In the genomic region with DNA sequence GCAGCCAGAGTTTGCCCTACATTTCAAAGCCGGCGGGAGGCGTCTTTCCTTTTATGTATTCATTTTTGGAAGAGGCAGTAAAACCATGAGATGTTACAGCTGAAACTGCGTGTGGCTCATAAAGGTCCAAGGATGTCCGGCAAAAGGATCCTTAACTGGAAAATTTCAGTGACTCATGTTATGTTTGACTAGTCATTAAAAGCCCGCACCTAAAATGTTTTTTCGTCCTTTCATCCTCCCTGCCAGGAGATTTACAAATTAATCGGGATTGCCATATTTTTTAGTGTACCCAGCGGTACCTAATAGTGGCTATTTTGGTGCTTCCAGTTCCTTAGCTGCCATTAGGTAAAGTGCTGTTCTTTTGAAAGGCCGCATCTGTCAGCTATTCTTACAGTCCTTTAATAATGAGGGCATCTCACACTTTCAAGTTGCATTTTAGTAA, we compare ENCODE assay signal across 9 mouse cellular contexts. TPM values are rescaled to one million over a fixed set of nuclear protein-coding genes. Genes with fewer than 3 reads are reported as not detected.
DNase-seq lines count a peak whose midpoint lies in the region; ATAC-seq and TF ChIP-seq lines count a peak whose summit lies in the region.
"Had no signal": no experiment of that assay in that cellular context is flagged by ENCODE, and none has a peak within 500 bp of the region (broad histone marks: within the 10 kb centered on the region; RNA-seq: fewer than 3 reads in every experiment).

No protein-coding gene starts in this region.

- peak overlapping the region; percentile 91 for H3K9ac ChIP-seq in limb, embryonic 14.5 days (ENCODE audit: low read depth, low read length, severe bottlenecking)
- H3K9ac ChIP-seq in stomach, embryonic 16.5 days (ENCODE audit: low read length), result peak overlapping the region; percentile 79

- no peaks in the 10 kb centered on the region for H3K27me3 ChIP-seq in megakaryocyte, embryonic 14.5 days (replicated peaks)
- no peaks in the 10 kb centered on the region for H3K27me3 ChIP-seq in limb, embryonic 14.5 days (ENCODE audit: control insufficient read depth, insufficient read depth, low read length)
- H3K27me3 ChIP-seq in stomach, embryonic 16.5 days (ENCODE audit: control insufficient read depth, insufficient read depth, low read length), result no peaks in the 10 kb centered on the region

- H3K27ac ChIP-seq in limb, embryonic 14.5 days (replicated peaks; ENCODE audit: low read depth, low read length), result peak overlapping the region; percentile 87
- H3K27ac ChIP-seq in stomach, embryonic 16.5 days (ENCODE audit: low read length), result peak overlapping the region; percentile 91

- 11% methylated on average over 10 of the region's 10 CpGs for WGBS in limb, embryonic 14.5 days
- 9% methylated on average over 10 of the region's 10 CpGs for WGBS in stomach, embryonic 16.5 days

- no peaks in the 10 kb centered on the region for H3K9me3 ChIP-seq in megakaryocyte, embryonic 14.5 days
- no peaks in the 10 kb centered on the region for H3K9me3 ChIP-seq in limb, embryonic 14.5 days (ENCODE audit: control insufficient read depth, low read length)
- no peaks in the 10 kb centered on the region for H3K9me3 ChIP-seq in stomach, embryonic 16.5 days (replicated peaks; ENCODE audit: control insufficient read depth, low read length)

- peak overlapping the region; percentile 53 for H3K4me2 ChIP-seq in limb, embryonic 14.5 days (replicated peaks; ENCODE audit: low read depth, low read length, severe bottlenecking)
- H3K4me2 ChIP-seq in stomach, embryonic 16.5 days (ENCODE audit: low read depth, low read length), result peak overlapping the region; percentile 69

- H3K4me3 ChIP-seq in megakaryocyte, embryonic 14.5 days (replicated peaks), result peak overlapping the region; percentile 100
- H3K4me3 ChIP-seq in limb, embryonic 14.5 days (replicated peaks; ENCODE audit: low read length), result peak overlapping the region; percentile 99
- peak overlapping the region; percentile 98 for H3K4me3 ChIP-seq in stomach, embryonic 16.5 days (replicated peaks; ENCODE audit: low read length)

- H3K4me1 ChIP-seq in megakaryocyte, embryonic 14.5 days, result peaks cover 28% of the 10 kb centered on the region
- H3K4me1 ChIP-seq in limb, embryonic 14.5 days (ENCODE audit: control insufficient read depth, insufficient read depth, low read length), result peaks cover 13% of the 10 kb centered on the region
- H3K4me1 ChIP-seq in stomach, embryonic 16.5 days (ENCODE audit: control insufficient read depth, insufficient read depth, low read length), result peaks cover 14% of the 10 kb centered on the region

- peaks cover 7% of the 10 kb centered on the region for H3K36me3 ChIP-seq in megakaryocyte, embryonic 14.5 days (replicated peaks; ENCODE audit: low read length)
- no peaks in the 10 kb centered on the region for H3K36me3 ChIP-seq in limb, embryonic 14.5 days (ENCODE audit: control insufficient read depth, insufficient read depth, low read length)
- no peaks in the 10 kb centered on the region for H3K36me3 ChIP-seq in stomach, embryonic 16.5 days (ENCODE audit: control insufficient read depth, insufficient read depth, low read length)

- peak; percentile 7 for DNase-seq in embryo, embryonic 11.5 days (ENCODE audit: low read depth, low spot score)
- no peak for DNase-seq in embryo, embryonic 10.5 days (ENCODE audit: low spot score)
- no peak for DNase-seq in limb, embryonic 14.5 days (ENCODE audit: low spot score)
- no peak for DNase-seq in cerebellum, adult 11-12 months

- ATAC-seq in megakaryocyte, adult 5-6 weeks (ENCODE audit: poor library complexity, severe bottlenecking), result no peak
- ATAC-seq in limb, embryonic 14.5 days (ENCODE audit: low FRiP score, low read depth), result peak; percentile 2
- ATAC-seq in stomach, embryonic 16.5 days (ENCODE audit: insufficient read depth, low FRiP score), result no peak
- ATAC-seq in monocyte, adult 5-6 weeks (replicated peaks; ENCODE audit: insufficient number of reproducible peaks, low FRiP score, low TSS enrichment, poor library complexity, severe bottlenecking), result no peak

- no peak for TF ChIP-seq POLR2A in limb, embryonic 14.5 days (IDR thresholded peaks at IDR 0.05; ENCODE audit: borderline replicate concordance, extremely low read depth, insufficient read depth, insufficient read length)

RNA-seq across cellular contexts. Expression of gene Gspt1, which starts 0.6 kb away (rescaled TPM):
- 92.4 and 253 TPM in 2 replicates for polyA plus RNA-seq in megakaryocyte, embryonic 14.5 days (2012; ENCODE audit: insufficient read depth, low replicate concordance)
- total RNA-seq in megakaryocyte, adult 5-6 weeks (2015), result 238 and 266 TPM in 2 replicates
- total RNA-seq in megakaryocyte, adult 5-6 weeks (2017), result 65.2 and 68.5 TPM in 2 replicates
- polyA plus RNA-seq in limb, embryonic 14.5 days (2012; rRNA removed), result 57.3 and 69.9 TPM in 2 replicates
- 96.0 and 98.1 TPM in 2 replicates for polyA plus RNA-seq in limb, embryonic 14.5 days (2014; fragmentation: Nextera tagmentation; extraction: Ambion mirVana)
- 49.2 and 50.5 TPM in 2 replicates for polyA plus RNA-seq in stomach, embryonic 16.5 days (2015; fragmentation: Nextera tagmentation; extraction: Ambion mirVana)
- total RNA-seq in monocyte, adult 5-6 weeks (2017), result 41.9 to 65.7 TPM (median 44.2 TPM) in 3 replicates

RNA-seq across cellular contexts. Expression of gene Rsl1d1, which starts 51.6 kb away (rescaled TPM):
- 7.8 and 15.5 TPM in 2 replicates for polyA plus RNA-seq in megakaryocyte, embryonic 14.5 days (2012; ENCODE audit: insufficient read depth, low replicate concordance)
- 69.4 and 88.2 TPM in 2 replicates for total RNA-seq in megakaryocyte, adult 5-6 weeks (2015)
- total RNA-seq in megakaryocyte, adult 5-6 weeks (2017), result 74.8 and 86.5 TPM in 2 replicates
- 50.2 and 82.0 TPM in 2 replicates for polyA plus RNA-seq in limb, embryonic 14.5 days (2012; rRNA removed)
- polyA plus RNA-seq in limb, embryonic 14.5 days (2014; fragmentation: Nextera tagmentation; extraction: Ambion mirVana), result 176 and 181 TPM in 2 replicates
- 148 and 154 TPM in 2 replicates for polyA plus RNA-seq in stomach, embryonic 16.5 days (2015; fragmentation: Nextera tagmentation; extraction: Ambion mirVana)
- 97.0 to 158 TPM (median 136 TPM) in 3 replicates for total RNA-seq in monocyte, adult 5-6 weeks (2017)

RNA-seq across cellular contexts. Expression of gene Tnfrsf17, which starts 58.9 kb away (rescaled TPM):
- polyA plus RNA-seq in megakaryocyte, embryonic 14.5 days (2012; ENCODE audit: insufficient read depth, low replicate concordance), result not detected in 2 replicates
- total RNA-seq in megakaryocyte, adult 5-6 weeks (2015), result 1.7 TPM in 1 of 2 replicates, not detected in the other
- 0.18 TPM in 1 of 2 replicates, not detected in the other for total RNA-seq in megakaryocyte, adult 5-6 weeks (2017)
- polyA plus RNA-seq in limb, embryonic 14.5 days (2012; rRNA removed), result 0.18 TPM in 1 of 2 replicates, not detected in the other
- polyA plus RNA-seq in limb, embryonic 14.5 days (2014; fragmentation: Nextera tagmentation; extraction: Ambion mirVana), result 0.23 and 0.25 TPM in 2 replicates
- polyA plus RNA-seq in stomach, embryonic 16.5 days (2015; fragmentation: Nextera tagmentation; extraction: Ambion mirVana), result not detected in 2 replicates
- total RNA-seq in monocyte, adult 5-6 weeks (2017), result 1.3 to 11.9 TPM (median 3.0 TPM) in 3 replicates
- total RNA-seq: megakaryocyte-erythroid progenitor cell, adult 5-6 weeks had no signal
